Mouse (Mus musculus): ENCODE measurements at regions not wholly inside any gene's neighbourhood (a gene's known extent, or its start where the extent isn't known, plus 50 kb on each side); places are given as distances from the start of the nearest gene placed in this dataset.

DNA sequence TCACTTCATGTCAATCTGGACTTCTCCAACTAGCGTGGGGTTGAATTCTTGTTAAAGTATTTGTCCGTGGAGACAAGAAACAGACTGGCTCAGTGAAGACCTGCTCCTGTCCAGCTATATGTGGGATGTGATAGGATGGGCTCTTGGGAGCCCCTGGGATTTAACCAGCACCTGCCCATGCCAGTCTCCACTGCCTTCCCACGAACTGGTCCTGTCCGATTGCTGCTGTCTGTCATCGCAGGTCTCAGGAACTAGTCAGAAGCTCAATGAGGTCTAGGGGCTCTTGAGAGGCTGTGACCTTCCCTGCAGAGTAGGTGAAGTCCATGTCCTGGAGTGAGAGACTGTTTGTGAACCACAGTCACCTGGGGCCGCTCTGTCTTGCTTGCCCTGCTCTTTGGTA, 62.8 kb upstream of the Lrpap1 start:
- Histone ChIP-seq H3K4me3 (ENCODE audit: low read length) (no peak overlapping the region), H3K9ac (ENCODE audit: low read depth, low read length) (no peak overlapping the region), H3K9me3 (ENCODE audit: control insufficient read depth, low read length) (no peaks in the 10 kb centered on the region), H3K36me3 (ENCODE audit: control insufficient read depth, insufficient read depth, low read length) (no peaks in the 10 kb centered on the region), H3K27me3 (replicated peaks; ENCODE audit: control insufficient read depth, insufficient read depth, low read length) (no peaks in the 10 kb centered on the region), H3K4me2 (ENCODE audit: low read depth, low read length) (no peak overlapping the region), H3K27ac (ENCODE audit: low read length) (no peak overlapping the region), H3K4me1 (ENCODE audit: control insufficient read depth, insufficient read depth, low read length) (no peaks in the 10 kb centered on the region)
- no peak for ATAC-seq
- WGBS: 94% methylated on average over 6 of the region's 6 CpGs

DNA sequence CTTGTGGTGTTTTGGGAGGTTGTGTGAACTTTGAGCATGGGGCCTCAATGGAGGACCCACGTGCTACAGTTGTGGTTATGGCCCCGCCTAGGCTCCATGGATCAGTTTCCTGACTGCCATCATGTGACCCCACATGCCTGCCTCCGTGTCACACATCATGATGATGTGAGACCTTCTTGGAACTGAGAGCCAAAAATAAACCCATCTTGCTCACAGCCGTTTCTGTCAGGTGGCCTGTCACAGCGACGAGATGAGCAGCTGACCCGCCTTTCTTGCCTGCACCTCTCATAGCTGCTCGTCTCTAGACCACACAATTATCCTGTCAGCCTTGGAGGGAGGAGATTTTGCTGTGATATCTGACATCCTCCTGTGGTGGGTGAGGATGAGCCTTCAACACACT, 60.4 kb upstream of the Lrpap1 start:
- H3K36me3 ChIP-seq (ENCODE audit: control insufficient read depth, insufficient read depth, low read length): no peaks in the 10 kb centered on the region
- ATAC-seq: no peak
- no peak overlapping the region for H3K4me2 ChIP-seq (ENCODE audit: low read depth, low read length)
- H3K27me3 ChIP-seq (replicated peaks; ENCODE audit: control insufficient read depth, insufficient read depth, low read length): no peaks in the 10 kb centered on the region
- no peak overlapping the region for H3K27ac ChIP-seq (ENCODE audit: low read length)
- H3K9me3 ChIP-seq (ENCODE audit: control insufficient read depth, low read length): no peaks in the 10 kb centered on the region
- no peaks in the 10 kb centered on the region for H3K4me1 ChIP-seq (ENCODE audit: control insufficient read depth, insufficient read depth, low read length)
- no peak overlapping the region for H3K9ac ChIP-seq (ENCODE audit: low read depth, low read length)
- WGBS: 79% methylated on average over 8 of the region's 8 CpGs
- H3K4me3 ChIP-seq (ENCODE audit: low read length): no peak overlapping the region

DNA sequence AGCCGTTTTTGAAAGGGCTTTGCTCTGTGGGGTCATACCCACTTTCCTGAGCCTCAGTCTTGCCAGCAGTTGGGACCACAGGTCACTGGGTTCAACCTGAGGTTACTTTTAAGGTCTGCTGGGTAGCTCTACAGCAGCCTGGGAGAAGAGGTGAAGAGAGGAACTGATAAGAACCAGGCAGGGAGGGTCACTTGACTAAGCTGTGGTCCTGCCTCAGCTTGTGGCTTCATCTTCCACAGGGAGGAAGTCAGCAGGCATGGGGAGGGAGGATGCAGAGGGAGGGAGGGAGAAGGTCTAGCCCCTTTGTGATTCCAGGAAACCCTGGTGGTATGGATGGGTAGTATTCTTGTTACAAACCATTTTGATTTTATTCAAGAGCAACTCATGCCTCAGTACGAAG, 59.9 kb upstream of the Lrpap1 start:
- Histone ChIP-seq H3K27me3 (replicated peaks; ENCODE audit: control insufficient read depth, insufficient read depth, low read length) (no peaks in the 10 kb centered on the region), H3K4me2 (ENCODE audit: low read depth, low read length) (no peak overlapping the region), H3K9me3 (ENCODE audit: control insufficient read depth, low read length) (no peaks in the 10 kb centered on the region), H3K4me1 (ENCODE audit: control insufficient read depth, insufficient read depth, low read length) (no peaks in the 10 kb centered on the region), H3K36me3 (ENCODE audit: control insufficient read depth, insufficient read depth, low read length) (no peaks in the 10 kb centered on the region), H3K27ac (ENCODE audit: low read length) (no peak overlapping the region), H3K9ac (ENCODE audit: low read depth, low read length) (no peak overlapping the region), H3K4me3 (ENCODE audit: low read length) (no peak overlapping the region)
- ATAC-seq: no peak
- 54% methylated on average over 2 of the region's 2 CpGs for WGBS

DNA sequence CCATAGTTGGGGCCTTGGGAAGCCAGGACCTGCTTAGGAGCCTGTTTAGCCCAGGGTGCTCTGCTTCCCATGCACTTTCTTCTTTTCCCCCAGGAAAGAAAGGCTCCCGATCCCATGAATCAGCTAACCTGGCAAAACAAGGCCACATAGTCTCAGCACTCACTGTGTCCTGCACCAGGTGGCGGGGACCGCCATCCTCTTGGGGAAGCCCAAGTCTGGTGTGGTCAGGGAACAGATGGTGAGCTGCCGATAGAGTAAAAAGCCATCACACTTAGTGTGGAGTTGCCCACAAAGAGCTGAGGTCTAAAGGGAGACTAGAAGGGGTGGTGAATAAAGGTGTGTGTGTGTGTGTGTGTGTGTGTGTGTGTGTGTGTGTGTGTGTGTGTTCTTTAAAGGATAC, 57.0 kb upstream of the Lrpap1 start:
- no peak for ATAC-seq
- WGBS: 88% methylated on average over 4 of the region's 4 CpGs
- no peak overlapping the region for H3K9ac ChIP-seq (ENCODE audit: low read depth, low read length)

DNA sequence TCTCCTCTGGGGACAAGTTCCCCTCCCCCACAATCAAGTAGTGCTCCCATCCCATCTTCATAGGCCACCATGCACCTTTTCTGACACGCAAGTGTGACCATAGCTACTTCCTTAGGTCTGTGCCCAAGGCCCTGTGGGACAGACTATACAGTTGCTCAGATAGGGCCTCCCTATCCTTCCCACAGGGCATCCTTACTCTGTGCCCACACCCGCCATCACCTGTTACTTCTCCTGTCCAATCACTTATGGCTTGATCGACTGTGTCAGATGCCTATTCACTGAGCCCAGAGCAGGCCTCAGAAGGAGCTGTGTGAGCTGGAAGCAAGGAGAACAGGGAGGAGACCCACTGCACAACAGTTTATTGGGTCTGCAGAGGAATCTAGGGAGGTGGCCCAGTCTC, 56.6 kb upstream of the Lrpap1 start:
- Histone ChIP-seq H3K27me3 (replicated peaks; ENCODE audit: control insufficient read depth, insufficient read depth, low read length) (no peaks in the 10 kb centered on the region), H3K27ac (ENCODE audit: low read length) (no peak overlapping the region), H3K4me2 (ENCODE audit: low read depth, low read length) (no peak overlapping the region), H3K9ac (ENCODE audit: low read depth, low read length) (no peak overlapping the region), H3K4me3 (ENCODE audit: low read length) (no peak overlapping the region), H3K9me3 (ENCODE audit: control insufficient read depth, low read length) (no peaks in the 10 kb centered on the region), H3K4me1 (ENCODE audit: control insufficient read depth, insufficient read depth, low read length) (no peaks in the 10 kb centered on the region), H3K36me3 (ENCODE audit: control insufficient read depth, insufficient read depth, low read length) (no peaks in the 10 kb centered on the region)
- no peak for ATAC-seq
- WGBS: 89% methylated on average over 3 of the region's 3 CpGs

More for the DNA sequence above, 57.0 kb upstream of the Lrpap1 start:
- Histone ChIP-seq H3K36me3 (ENCODE audit: control insufficient read depth, insufficient read depth, low read length) (no peaks in the 10 kb centered on the region), H3K4me1 (ENCODE audit: control insufficient read depth, insufficient read depth, low read length) (no peaks in the 10 kb centered on the region), H3K4me2 (ENCODE audit: low read depth, low read length) (no peak overlapping the region), H3K27ac (ENCODE audit: low read length) (no peak overlapping the region), H3K4me3 (ENCODE audit: low read length) (no peak overlapping the region), H3K27me3 (replicated peaks; ENCODE audit: control insufficient read depth, insufficient read depth, low read length) (no peaks in the 10 kb centered on the region), H3K9me3 (ENCODE audit: control insufficient read depth, low read length) (no peaks in the 10 kb centered on the region)

DNA sequence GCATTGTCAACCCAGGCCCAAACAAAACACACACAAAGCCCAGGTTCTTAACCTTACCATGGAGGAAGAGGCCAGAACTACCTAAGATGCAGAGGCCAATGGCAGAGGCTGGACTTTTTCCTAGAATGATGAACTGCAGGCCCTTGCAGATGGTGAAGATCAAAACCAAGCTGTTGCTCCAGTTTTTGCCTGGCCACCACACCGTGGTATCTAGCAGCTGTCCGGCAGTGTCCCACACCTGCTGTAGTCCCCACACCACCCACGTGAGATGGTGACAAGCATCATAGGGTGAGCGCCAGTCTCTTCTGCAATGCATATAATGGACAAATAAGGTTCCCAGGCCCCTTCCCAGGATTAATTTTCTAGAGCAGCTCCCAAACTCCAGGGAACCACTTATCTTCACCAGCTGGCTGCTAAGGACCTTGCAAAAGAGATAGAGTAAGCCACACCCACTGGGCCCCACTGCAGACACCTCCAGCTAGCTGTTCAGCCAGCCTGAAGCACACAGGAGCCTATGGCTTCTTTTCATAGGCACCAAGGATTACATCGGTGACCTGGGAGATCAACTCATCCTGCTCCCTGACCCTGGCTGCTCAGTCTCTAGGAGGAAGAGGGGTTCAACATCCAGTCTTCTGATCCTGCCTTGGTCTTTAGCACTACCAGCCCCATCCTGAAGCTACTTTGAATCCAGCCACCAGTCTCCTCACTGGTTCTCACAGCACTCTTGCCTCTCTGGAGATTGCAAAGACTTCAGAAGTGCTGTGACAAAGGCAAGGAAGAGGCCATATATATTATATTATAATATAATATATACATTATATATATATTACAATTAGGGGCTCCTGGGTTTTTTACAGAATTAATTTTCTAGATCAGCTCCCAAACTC, 55.6 kb upstream of the Lrpap1 start:
- Histone ChIP-seq H3K27me3 (replicated peaks; ENCODE audit: control insufficient read depth, insufficient read depth, low read length) (no peaks in the 10 kb centered on the region), H3K9ac (ENCODE audit: low read depth, low read length) (no peak overlapping the region), H3K4me2 (ENCODE audit: low read depth, low read length) (no peak overlapping the region), H3K4me3 (ENCODE audit: low read length) (no peak overlapping the region), H3K9me3 (ENCODE audit: control insufficient read depth, low read length) (no peaks in the 10 kb centered on the region), H3K27ac (ENCODE audit: low read length) (no peak overlapping the region), H3K36me3 (ENCODE audit: control insufficient read depth, insufficient read depth, low read length) (no peaks in the 10 kb centered on the region), H3K4me1 (ENCODE audit: control insufficient read depth, insufficient read depth, low read length) (no peaks in the 10 kb centered on the region)
- peak; percentile 74; the same call in 1 of the 2 replicates for ATAC-seq
- WGBS: 77% methylated on average over 5 of the region's 5 CpGs

DNA sequence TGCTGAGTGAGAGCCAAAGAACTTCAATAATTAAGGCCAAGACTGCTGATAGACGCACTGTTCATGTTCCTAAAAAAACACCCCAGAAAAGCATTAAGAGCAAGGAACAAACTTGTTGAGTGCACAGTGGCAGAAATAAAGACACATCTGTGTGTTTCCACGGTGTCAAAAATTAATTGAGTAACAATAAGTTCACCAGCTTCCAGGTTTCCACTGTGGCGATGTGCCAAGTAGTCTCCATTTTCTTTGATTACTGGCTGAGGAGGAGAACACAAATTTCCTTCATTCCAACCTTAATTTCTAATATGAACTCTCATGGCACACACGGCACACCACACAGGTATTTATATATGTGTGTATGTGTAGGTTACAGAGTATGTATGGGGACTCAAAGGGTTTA, 54.3 kb upstream of the Lrpap1 start:
- no peak overlapping the region for H3K9ac ChIP-seq (ENCODE audit: low read depth, low read length)
- H3K4me3 ChIP-seq (ENCODE audit: low read length): no peak overlapping the region
- no peaks in the 10 kb centered on the region for H3K4me1 ChIP-seq (ENCODE audit: control insufficient read depth, insufficient read depth, low read length)
- no peak for ATAC-seq
- H3K4me2 ChIP-seq (ENCODE audit: low read depth, low read length): no peak overlapping the region
- no peaks in the 10 kb centered on the region for H3K9me3 ChIP-seq (ENCODE audit: control insufficient read depth, low read length)
- 75% methylated on average over 4 of the region's 4 CpGs for WGBS
- H3K27me3 ChIP-seq (replicated peaks; ENCODE audit: control insufficient read depth, insufficient read depth, low read length): no peaks in the 10 kb centered on the region
- H3K27ac ChIP-seq (ENCODE audit: low read length): no peak overlapping the region
- H3K36me3 ChIP-seq (ENCODE audit: control insufficient read depth, insufficient read depth, low read length): no peaks in the 10 kb centered on the region

DNA sequence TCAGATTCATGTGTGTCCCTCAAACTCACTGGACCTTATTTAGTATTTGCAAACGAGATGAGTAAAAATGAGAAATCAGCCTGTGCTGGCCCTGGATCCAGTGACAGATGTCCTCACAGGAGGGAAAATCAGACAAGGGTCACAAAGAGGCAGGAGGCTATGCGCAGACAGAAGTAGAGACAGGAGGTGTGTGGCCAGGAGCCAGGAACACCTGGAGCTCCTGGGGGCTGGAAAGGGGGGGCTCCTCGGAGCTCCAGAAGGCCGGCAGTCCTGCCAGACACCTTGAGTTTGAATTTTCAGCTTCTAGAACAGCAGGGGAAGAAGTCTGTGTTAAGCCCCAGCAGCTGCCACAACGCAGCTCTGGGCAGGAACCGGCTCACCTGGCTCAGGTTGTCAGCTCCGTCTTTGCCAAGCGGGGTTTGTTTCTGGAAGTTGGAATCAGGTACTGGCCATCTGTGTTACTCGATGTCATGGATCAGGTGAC, 53.7 kb upstream of the Lrpap1 start:
- Histone ChIP-seq H3K9me3 (ENCODE audit: control insufficient read depth, low read length) (no peaks in the 10 kb centered on the region), H3K4me3 (ENCODE audit: low read length) (no peak overlapping the region), H3K27me3 (replicated peaks; ENCODE audit: control insufficient read depth, insufficient read depth, low read length) (no peaks in the 10 kb centered on the region), H3K4me1 (ENCODE audit: control insufficient read depth, insufficient read depth, low read length) (no peaks in the 10 kb centered on the region), H3K9ac (ENCODE audit: low read depth, low read length) (no peak overlapping the region), H3K36me3 (ENCODE audit: control insufficient read depth, insufficient read depth, low read length) (no peaks in the 10 kb centered on the region), H3K27ac (ENCODE audit: low read length) (no peak overlapping the region), H3K4me2 (ENCODE audit: low read depth, low read length) (no peak overlapping the region)
- no peak for ATAC-seq
- WGBS: 49% methylated on average over 9 of the region's 9 CpGs

DNA sequence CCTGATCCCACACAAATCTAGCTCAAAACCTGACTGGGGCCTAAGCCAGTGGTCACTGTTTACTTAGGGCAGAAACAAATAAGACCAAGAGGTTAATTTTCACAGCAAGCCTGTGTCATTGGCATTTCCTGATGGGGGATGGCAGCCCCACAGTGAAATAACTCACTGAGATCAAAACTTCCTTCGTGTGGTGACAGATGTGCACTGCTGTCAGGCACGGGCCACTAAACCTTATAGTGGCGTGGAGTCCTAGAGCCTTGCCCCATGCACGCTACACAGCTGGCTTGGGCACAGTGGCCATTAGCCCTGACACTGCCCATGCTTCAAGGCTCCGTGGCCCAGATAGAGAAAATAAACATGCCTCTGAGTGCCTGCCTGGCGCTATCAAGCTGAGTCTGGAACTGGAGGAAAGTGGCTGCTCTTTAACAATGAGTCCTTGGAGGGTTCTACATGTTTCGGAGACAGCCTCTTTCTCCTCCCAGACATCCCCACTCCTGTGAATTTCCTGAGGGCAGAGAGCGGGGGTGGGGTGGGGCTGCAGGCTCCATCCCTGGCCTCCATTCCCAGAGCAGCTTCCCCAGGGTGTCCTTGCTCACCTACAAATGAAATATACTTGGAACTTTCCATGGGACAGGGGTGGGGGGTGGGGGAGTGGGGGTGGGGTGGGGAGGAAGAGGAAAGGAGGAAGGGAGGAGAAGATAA, 52.9 kb upstream of the Lrpap1 start:
- 21% methylated on average over 8 of the region's 8 CpGs for WGBS
- no peak overlapping the region for H3K4me2 ChIP-seq (ENCODE audit: low read depth, low read length)
- H3K27ac ChIP-seq (ENCODE audit: low read length): no peak overlapping the region
- H3K4me1 ChIP-seq (ENCODE audit: control insufficient read depth, insufficient read depth, low read length): no peaks in the 10 kb centered on the region
- H3K9me3 ChIP-seq (ENCODE audit: control insufficient read depth, low read length): no peaks in the 10 kb centered on the region
- peak; percentile 46; the same call in 1 of the 2 replicates for ATAC-seq
- H3K9ac ChIP-seq (ENCODE audit: low read depth, low read length): no peak overlapping the region
- no peaks in the 10 kb centered on the region for H3K36me3 ChIP-seq (ENCODE audit: control insufficient read depth, insufficient read depth, low read length)
- H3K4me3 ChIP-seq (ENCODE audit: low read length): no peak overlapping the region
- H3K27me3 ChIP-seq (replicated peaks; ENCODE audit: control insufficient read depth, insufficient read depth, low read length): no peaks in the 10 kb centered on the region
